Mouse (Mus musculus): Measurements from ENCODE around the gene Fbxl17. TPM values are rescaled to one million over a fixed set of nuclear protein-coding genes. Genes with fewer than 3 reads are reported as not detected.

Fbxl17 gene
- total and polyA plus RNA-seq, 3 experiments = 7.8 to 25.9 (median 25.5) TPM

- TF ChIP-seq POLR2A (IDR thresholded peaks at IDR 0.05; ENCODE audit: insufficient read depth, low read depth, low read length) = no peak
- TF ChIP-seq EP300 (IDR thresholded peaks at IDR 0.05; ENCODE audit: insufficient read depth, low read depth, low read length) = no peak
- no peak for TF ChIP-seq CTCF (IDR thresholded peaks at IDR 0.05)
- Histone ChIP-seq H3K4me1 (ENCODE audit: control insufficient read depth, insufficient read depth, low read length) (peaks cover 2% of the 10 kb centered on the region; the same call in 1 of the 2 replicates), H3K4me3 (no peak overlapping the region), H3K36me3 (ENCODE audit: control insufficient read depth, insufficient read depth, low read length) (no peaks in the 10 kb centered on the region), H3K27ac (no peak overlapping the region), H3K9ac (ENCODE audit: low read depth, low read length) (no peak overlapping the region), H3K79me2 (replicated peaks; ENCODE audit: control insufficient read depth, insufficient read depth, low read length) (peaks cover 3% of the 10 kb centered on the region; the same call in 1 of the 2 replicates), H3K27me3 (ENCODE audit: control insufficient read depth, insufficient read depth, low read length) (no peaks in the 10 kb centered on the region)
- DNase-seq = no peak
- intact Hi-C loops (cut with DNase I) = no loop called here
- 89% methylated on average over 4 of the region's 4 CpGs for WGBS
These were observed 54.6 kb downstream of the Fbxl17 start for GRCm38 (mm10) chr17:63445212-63445611.

GRCm38 (mm10) chr17:63437424-63437823 lies 62.4 kb downstream of the Fbxl17 start:
- H3K4me1 ChIP-seq (ENCODE audit: control insufficient read depth, insufficient read depth, low read length) = no peaks in the 10 kb centered on the region; the same call in 1 of the 2 replicates
- WGBS = 94% methylated on average over 6 of the region's 6 CpGs
- intact Hi-C loops (cut with DNase I) = no loop called here
- H3K4me3 ChIP-seq = no peak overlapping the region
- no peaks in the 10 kb centered on the region for H3K36me3 ChIP-seq (ENCODE audit: control insufficient read depth, insufficient read depth, low read length)
- peaks cover 3% of the 10 kb centered on the region; the same call in 1 of the 2 replicates for H3K79me2 ChIP-seq (replicated peaks; ENCODE audit: control insufficient read depth, insufficient read depth, low read length)
- H3K27ac ChIP-seq = no peak overlapping the region
- H3K27me3 ChIP-seq (ENCODE audit: control insufficient read depth, insufficient read depth, low read length) = no peaks in the 10 kb centered on the region
- TF ChIP-seq EP300 (IDR thresholded peaks at IDR 0.05; ENCODE audit: insufficient read depth, low read depth, low read length) = no peak
- no peak for TF ChIP-seq POLR2A (IDR thresholded peaks at IDR 0.05; ENCODE audit: insufficient read depth, low read depth, low read length)
- no peak for TF ChIP-seq CTCF (IDR thresholded peaks at IDR 0.05)
- no peak overlapping the region for H3K9ac ChIP-seq (ENCODE audit: low read depth, low read length)
- DNase-seq = no peak

GRCm38 (mm10) chr17:63434081-63434480 lies 65.7 kb downstream of the Fbxl17 start:
- Histone ChIP-seq H3K79me2 (replicated peaks; ENCODE audit: control insufficient read depth, insufficient read depth, low read length) (no peaks in the 10 kb centered on the region), H3K4me3 (no peak overlapping the region), H3K27ac (no peak overlapping the region), H3K36me3 (ENCODE audit: control insufficient read depth, insufficient read depth, low read length) (no peaks in the 10 kb centered on the region), H3K27me3 (ENCODE audit: control insufficient read depth, insufficient read depth, low read length) (no peaks in the 10 kb centered on the region), H3K9ac (ENCODE audit: low read depth, low read length) (no peak overlapping the region), H3K4me1 (ENCODE audit: control insufficient read depth, insufficient read depth, low read length) (peaks cover 5% of the 10 kb centered on the region)
- TF ChIP-seq CTCF (IDR thresholded peaks at IDR 0.05) = peak; percentile 85
- TF ChIP-seq POLR2A (IDR thresholded peaks at IDR 0.05; ENCODE audit: insufficient read depth, low read depth, low read length) = no peak
- 56% methylated on average over 6 of the region's 6 CpGs for WGBS
- no peak for DNase-seq
- intact Hi-C loops (cut with DNase I) = loop anchor here (1.0 kb wide), 1 partner anchor 34 kb away; no protein-coding TSS in a partner anchor

- H3K36me3 ChIP-seq (ENCODE audit: control insufficient read depth, insufficient read depth, low read length) = no peaks in the 10 kb centered on the region
- TF ChIP-seq EP300 (IDR thresholded peaks at IDR 0.05; ENCODE audit: insufficient read depth, low read depth, low read length) = no peak
- no peak for TF ChIP-seq POLR2A (IDR thresholded peaks at IDR 0.05; ENCODE audit: insufficient read depth, low read depth, low read length)
- no peak for TF ChIP-seq CTCF (IDR thresholded peaks at IDR 0.05)
- H3K4me1 ChIP-seq (ENCODE audit: control insufficient read depth, insufficient read depth, low read length) = peaks cover 5% of the 10 kb centered on the region
- 42% methylated on average over 7 of the region's 7 CpGs for WGBS
- 0 out of 2 replicates have a peak overlapping the region, but pooled peaks have one; percentile 11 for H3K9ac ChIP-seq (ENCODE audit: low read depth, low read length)
- intact Hi-C loops (cut with DNase I) = no loop called here
- no peaks in the 10 kb centered on the region for H3K79me2 ChIP-seq (replicated peaks; ENCODE audit: control insufficient read depth, insufficient read depth, low read length)
- no peak overlapping the region for H3K4me3 ChIP-seq
- no peaks in the 10 kb centered on the region for H3K27me3 ChIP-seq (ENCODE audit: control insufficient read depth, insufficient read depth, low read length)
- DNase-seq = no peak
- no peak overlapping the region for H3K27ac ChIP-seq
These were observed 68.2 kb downstream of the Fbxl17 start for GRCm38 (mm10) chr17:63431650-63432049.

- DNase-seq = no peak
- Histone ChIP-seq H3K9ac (ENCODE audit: low read depth, low read length) (peak overlapping the region; percentile 37), H3K27ac (no peak overlapping the region), H3K27me3 (ENCODE audit: control insufficient read depth, insufficient read depth, low read length) (no peaks in the 10 kb centered on the region), H3K4me3 (no peak overlapping the region), H3K36me3 (ENCODE audit: control insufficient read depth, insufficient read depth, low read length) (no peaks in the 10 kb centered on the region), H3K79me2 (replicated peaks; ENCODE audit: control insufficient read depth, insufficient read depth, low read length) (no peaks in the 10 kb centered on the region), H3K4me1 (ENCODE audit: control insufficient read depth, insufficient read depth, low read length) (peaks cover 5% of the 10 kb centered on the region)
- intact Hi-C loops (cut with DNase I) = no loop called here
- TF ChIP-seq POLR2A (IDR thresholded peaks at IDR 0.05; ENCODE audit: insufficient read depth, low read depth, low read length) = no peak
- WGBS = 43% methylated on average over 17 of the region's 17 CpGs
These were observed 69.3 kb downstream of the Fbxl17 start for GRCm38 (mm10) chr17:63430395-63431075.

- no peak for DNase-seq
- H3K36me3 ChIP-seq (ENCODE audit: control insufficient read depth, insufficient read depth, low read length) = no peaks in the 10 kb centered on the region
- H3K9ac ChIP-seq (ENCODE audit: low read depth, low read length) = no peak overlapping the region
- H3K27ac ChIP-seq = no peak overlapping the region
- H3K79me2 ChIP-seq (replicated peaks; ENCODE audit: control insufficient read depth, insufficient read depth, low read length) = peaks cover 1% of the 10 kb centered on the region; the same call in 1 of the 2 replicates
- 92% methylated on average over 4 of the region's 4 CpGs for WGBS
- intact Hi-C loops (cut with DNase I) = no loop called here
- no peak for TF ChIP-seq CTCF (IDR thresholded peaks at IDR 0.05)
- TF ChIP-seq EP300 (IDR thresholded peaks at IDR 0.05; ENCODE audit: insufficient read depth, low read depth, low read length) = no peak
- TF ChIP-seq POLR2A (IDR thresholded peaks at IDR 0.05; ENCODE audit: insufficient read depth, low read depth, low read length) = no peak
- no peaks in the 10 kb centered on the region for H3K27me3 ChIP-seq (ENCODE audit: control insufficient read depth, insufficient read depth, low read length)
- H3K4me3 ChIP-seq = no peak overlapping the region
- no peaks in the 10 kb centered on the region for H3K4me1 ChIP-seq (ENCODE audit: control insufficient read depth, insufficient read depth, low read length)
These were observed 76.0 kb downstream of the Fbxl17 start for GRCm38 (mm10) chr17:63423851-63424250.
